In the genomic region with DNA sequence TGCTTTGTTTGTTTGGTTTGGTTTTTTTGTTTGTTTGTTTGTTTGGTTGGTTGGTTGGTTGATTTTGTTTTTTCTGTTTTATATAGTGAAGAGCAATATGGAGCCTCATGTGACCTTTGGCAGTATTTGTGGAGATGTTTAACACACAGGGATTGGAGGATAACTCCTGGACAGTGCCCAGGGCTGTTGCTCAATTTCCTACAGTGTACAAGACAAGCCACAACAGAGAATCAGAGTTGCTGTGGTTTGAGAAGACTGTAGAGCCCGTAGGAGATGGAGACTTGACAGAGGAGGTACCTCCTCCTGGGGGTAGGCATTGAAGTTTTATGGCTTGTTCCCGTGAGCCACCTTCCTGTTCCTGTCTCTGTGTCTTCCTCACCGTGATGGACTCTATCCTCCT, we compare ENCODE assay signal across 29 mouse cellular contexts. TPM values are rescaled to one million over a fixed set of nuclear protein-coding genes. Genes with fewer than 3 reads are reported as not detected.
DNase-seq lines count a peak whose midpoint lies in the region; ATAC-seq and TF ChIP-seq lines count a peak whose summit lies in the region.
"Had no signal": no experiment of that assay in that cellular context is flagged by ENCODE, and none has a peak within 500 bp of the region (broad histone marks: within the 10 kb centered on the region; RNA-seq: fewer than 3 reads in every experiment).

No protein-coding gene starts in this region.

- H3K4me1 ChIP-seq in liver, adult 2 months (ENCODE audit: control insufficient read depth, insufficient read depth, low read length): peaks cover 5% of the 10 kb centered on the region
- H3K4me1 ChIP-seq in hindbrain, embryonic 10.5 days (replicated peaks): peaks cover 10% of the 10 kb centered on the region

- 59% methylated on average over 3 of the region's 3 CpGs for WGBS in liver, adult 2 months
- WGBS in hindbrain, embryonic 10.5 days: 81% methylated on average over 3 of the region's 3 CpGs

- TF ChIP-seq CTCF in liver, adult 2 months (IDR thresholded peaks at IDR 0.05; ENCODE audit: low read depth, low read length): no peak

- no peak overlapping the region for H3K9ac ChIP-seq in liver, adult 2 months (ENCODE audit: low read depth, low read length)
- H3K9ac ChIP-seq: embryonic facial prominence, embryonic 15.5 days; forebrain, postnatal 0 days; hindbrain, embryonic 15.5 days; liver, embryonic 13.5 days; lung, embryonic 14.5 days; midbrain, embryonic 13.5 days; neural tube, embryonic 15.5 days had no signal

- H3K4me3 ChIP-seq in liver, adult 2 months (ENCODE audit: insufficient read depth, low read depth, low read length): no peak overlapping the region
- no peak overlapping the region for H3K4me3 ChIP-seq in hindbrain, embryonic 10.5 days
- H3K4me3 ChIP-seq: embryonic facial prominence, embryonic 10.5 days; embryonic facial prominence, embryonic 15.5 days; hindbrain, embryonic 15.5 days; liver, embryonic 13.5 days; midbrain, embryonic 13.5 days; neural tube, embryonic 15.5 days had no signal

- TF ChIP-seq POLR2A in liver, adult 2 months (IDR thresholded peaks at IDR 0.05; ENCODE audit: extremely low read depth, insufficient read depth, low read length): no peak

- no peaks in the 10 kb centered on the region for H3K27me3 ChIP-seq in liver, adult 2 months (ENCODE audit: control insufficient read depth, insufficient read depth, low read length)
- no peaks in the 10 kb centered on the region for H3K27me3 ChIP-seq in hindbrain, embryonic 10.5 days (ENCODE audit: insufficient read depth, poor library complexity, severe bottlenecking)
- H3K27me3 ChIP-seq: CH12.LX; embryonic facial prominence, embryonic 15.5 days; hindbrain, embryonic 15.5 days; liver, embryonic 13.5 days; midbrain, embryonic 13.5 days; neural tube, embryonic 15.5 days had no signal

- H3K27ac ChIP-seq in liver, adult 2 months (replicated peaks; ENCODE audit: insufficient read depth, low read depth, low read length): no peak overlapping the region
- H3K27ac ChIP-seq in hindbrain, embryonic 10.5 days: no peak overlapping the region
- H3K27ac ChIP-seq: embryonic facial prominence, embryonic 10.5 days; embryonic facial prominence, embryonic 15.5 days; hindbrain, embryonic 15.5 days; liver, embryonic 13.5 days; midbrain, embryonic 13.5 days; neural tube, embryonic 15.5 days; stomach, postnatal 0 days had no signal

- H3K79me2 ChIP-seq in liver, adult 2 months (ENCODE audit: control insufficient read depth, insufficient read depth, low read length): peaks cover 16% of the 10 kb centered on the region; the same call in 1 of the 2 replicates

- H3K9me3 ChIP-seq in hindbrain, embryonic 10.5 days: no peaks in the 10 kb centered on the region
- H3K9me3 ChIP-seq: embryonic facial prominence, embryonic 10.5 days; embryonic facial prominence, embryonic 15.5 days; hindbrain, embryonic 15.5 days; liver, embryonic 13.5 days; midbrain, embryonic 13.5 days; neural tube, embryonic 15.5 days had no signal

- peak; percentile 80 for DNase-seq in liver, adult 2 months (ENCODE audit: extremely low read depth, low read depth, low spot score)
- DNase-seq in liver: no peak
- DNase-seq in 416B (ENCODE audit: low read depth): peak; percentile 85
- no peak for DNase-seq in hindbrain, embryonic 10.5 days (ENCODE audit: low spot score)
- no peak for DNase-seq in embryo, embryonic 9.5 days (ENCODE audit: extremely low spot score)
- DNase-seq: adrenal gland, postnatal 25 days; cerebellum, adult 11-12 months; cerebellum, adult 9-11 months; forebrain, postnatal 0 days; heart, adult 18-20 months; heart, postnatal 4 days; kidney, adult 11 months; kidney, postnatal 14 days; liver, embryonic 13.5 days; lung, embryonic 14.5 days; retina, postnatal 1 day; right cerebral cortex, postnatal 4 days; thymus, adult 18-20 months; thymus, postnatal 36 days had no signal

- H3K36me3 ChIP-seq in liver, adult 2 months (ENCODE audit: control insufficient read depth, insufficient read depth, low read length): no peaks in the 10 kb centered on the region
- no peaks in the 10 kb centered on the region for H3K36me3 ChIP-seq in hindbrain, embryonic 10.5 days
- H3K36me3 ChIP-seq: embryonic facial prominence, embryonic 10.5 days; embryonic facial prominence, embryonic 15.5 days; hindbrain, embryonic 15.5 days; liver, embryonic 13.5 days; midbrain, embryonic 13.5 days; neural tube, embryonic 15.5 days had no signal

- peak; percentile 59 for ATAC-seq in common myeloid progenitor, adult 5-6 weeks (replicated peaks; ENCODE audit: low read depth, poor library complexity, severe bottlenecking)
- 0 out of 2 replicates have a peak, but pooled peaks have one; percentile 30 for ATAC-seq in megakaryocyte, adult 5-6 weeks (ENCODE audit: poor library complexity, severe bottlenecking)
- ATAC-seq: forebrain, postnatal 0 days; inflammation-experienced regulatory T-cells, adult 6 months; midbrain, embryonic 13.5 days had no signal

RNA-seq across cellular contexts. Expression of a gene that starts 54.3 kb away (rescaled TPM):
- 28.9 and 35.5 TPM in 2 replicates for total RNA-seq in liver, adult 2 months (2014; rRNA removed)
- 33.4 and 34.2 TPM in 2 replicates for polyA plus RNA-seq in liver, adult 2 months (2012; rRNA removed)
- 124 and 126 TPM in 2 replicates for total RNA-seq in common myeloid progenitor, adult 5-6 weeks (2017)
- 50.2 and 50.7 TPM in 2 replicates for total RNA-seq in megakaryocyte, adult 5-6 weeks (2015)
- 73.0 and 80.1 TPM in 2 replicates for total RNA-seq in megakaryocyte, adult 5-6 weeks (2017)
- polyA plus RNA-seq in hindbrain, embryonic 10.5 days (2016; fragmentation: Nextera tagmentation; extraction: Ambion mirVana): 75.8 and 80.5 TPM in 2 replicates

Comparison
In these comparisons a context has a peak if more than half of its experiments do, and no peak if none do; other contexts are left out.
1. DNase-seq: peak in liver, adult 2 months (single experiment) and 416B (single experiment); none in liver (single experiment), hindbrain, embryonic 10.5 days (single experiment) and embryo, embryonic 9.5 days (single experiment).